Mouse (Mus musculus): ENCODE measurements around the gene Neto2. TPM values are rescaled to one million over a fixed set of nuclear protein-coding genes. Genes with fewer than 3 reads are reported as not detected.
"Not testable (repeated sequence)": the region's sequence is repeated elsewhere in the genome, so short reads cannot be mapped to it uniquely, and the experiment has no call there.

Gene Neto2
- polyA plus RNA-seq, 1 experiment from 2014 or later: 48.1 TPM

GRCm38 (mm10) chr8:85644921-85645665 is 55.6 kb downstream of the Neto2 start:
- no peak for ATAC-seq (ENCODE audit: low FRiP score)
- peaks cover 37% of the 10 kb centered on the region for H3K36me3 ChIP-seq
- no peaks in the 10 kb centered on the region for H3K9me3 ChIP-seq (replicated peaks)
- no peak overlapping the region for H3K27ac ChIP-seq (replicated peaks)
- H3K9ac ChIP-seq (replicated peaks): no peak overlapping the region
- H3K27me3 ChIP-seq (replicated peaks): no peaks in the 10 kb centered on the region
- H3K4me3 ChIP-seq (replicated peaks): no peak overlapping the region
- 89% methylated on average over 4 of the region's 4 CpGs for WGBS
- no peaks in the 10 kb centered on the region for H3K4me1 ChIP-seq
- no peak overlapping the region for H3K4me2 ChIP-seq

DNA sequence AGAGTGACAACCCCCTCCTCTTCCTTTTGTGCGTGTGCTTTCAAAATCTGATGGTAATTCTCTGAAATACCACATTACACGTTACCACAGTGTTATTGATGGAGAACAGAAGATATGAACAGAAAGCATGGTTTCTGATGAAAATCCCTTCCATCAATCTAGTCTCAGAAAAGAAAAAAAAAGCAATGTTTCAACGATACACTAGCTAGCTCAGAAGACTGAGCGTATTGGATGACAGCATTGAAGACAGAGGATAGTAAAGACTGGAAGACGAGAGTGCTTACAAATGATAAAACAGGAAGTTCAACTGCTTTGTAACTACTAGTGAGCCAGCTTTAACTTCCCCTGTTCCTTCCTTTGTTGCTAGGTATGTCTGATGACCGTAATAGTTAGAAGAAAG is 76.3 kb downstream of the Neto2 start:
- Histone ChIP-seq H3K4me3 (replicated peaks) (no peak overlapping the region), H3K4me1 (no peaks in the 10 kb centered on the region), H3K4me2 (no peak overlapping the region), H3K9ac (replicated peaks) (no peak overlapping the region), H3K36me3 (peaks cover 12% of the 10 kb centered on the region), H3K27me3 (replicated peaks) (no peaks in the 10 kb centered on the region), H3K27ac (replicated peaks) (no peak overlapping the region), H3K9me3 (replicated peaks) (0 out of 2 replicates have a peak, but pooled peaks cover 5% of the 10 kb centered on the region)
- 90% methylated on average over 6 of the region's 6 CpGs for WGBS
- no peak for ATAC-seq (ENCODE audit: low FRiP score)

- H3K27ac ChIP-seq (replicated peaks): no peak overlapping the region
- ATAC-seq (ENCODE audit: low FRiP score): no peak
- H3K36me3 ChIP-seq: peaks cover 3% of the 10 kb centered on the region; the same call in 1 of the 2 replicates
- 96% methylated on average over 5 of the region's 5 CpGs for WGBS
- no peaks in the 10 kb centered on the region for H3K27me3 ChIP-seq (replicated peaks)
- H3K9me3 ChIP-seq (replicated peaks): no peaks in the 10 kb centered on the region
- no peaks in the 10 kb centered on the region for H3K4me1 ChIP-seq
- H3K4me2 ChIP-seq: no peak overlapping the region
- H3K4me3 ChIP-seq (replicated peaks): no peak overlapping the region
- no peak overlapping the region for H3K9ac ChIP-seq (replicated peaks)
Observed at GRCm38 (mm10) chr8:85623246-85623645, 77.5 kb downstream of the Neto2 start.

GRCm38 (mm10) chr8:85618789-85619188 is 81.9 kb downstream of the Neto2 start:
- Histone ChIP-seq H3K36me3 (no peaks in the 10 kb centered on the region), H3K27me3 (replicated peaks) (no peaks in the 10 kb centered on the region), H3K4me3 (replicated peaks) (no peak overlapping the region), H3K9me3 (replicated peaks) (no peaks in the 10 kb centered on the region), H3K4me2 (no peak overlapping the region), H3K4me1 (no peaks in the 10 kb centered on the region), H3K9ac (replicated peaks) (no peak overlapping the region), H3K27ac (replicated peaks) (no peak overlapping the region)
- WGBS: 89% methylated on average over 3 of the region's 3 CpGs
- ATAC-seq (ENCODE audit: low FRiP score): no peak

DNA sequence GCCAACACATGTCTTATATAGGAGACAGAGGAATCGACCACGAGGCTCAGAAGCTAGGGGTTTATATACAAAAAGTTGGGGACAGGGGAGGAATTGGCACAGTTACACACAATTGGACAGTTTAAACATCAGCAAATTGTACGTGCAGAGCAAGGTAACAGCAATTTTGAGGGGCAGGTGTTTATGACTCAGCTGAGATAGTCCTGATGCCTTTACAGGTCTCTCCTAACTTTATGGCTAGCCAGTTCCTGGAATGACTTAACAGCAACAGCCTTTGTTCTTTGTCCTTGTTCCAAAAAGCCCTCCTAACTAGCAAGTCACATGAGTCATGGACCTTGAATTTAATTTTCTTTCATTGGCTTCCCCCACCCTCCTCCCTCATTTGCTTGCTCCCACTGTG is 83.6 kb downstream of the Neto2 start:
- not testable (repeated sequence) for ATAC-seq (ENCODE audit: low FRiP score); H3K4me3 ChIP-seq (replicated peaks); H3K27ac ChIP-seq (replicated peaks); H3K4me2 ChIP-seq; H3K27me3 ChIP-seq (replicated peaks); H3K36me3 ChIP-seq; H3K9ac ChIP-seq (replicated peaks); H3K4me1 ChIP-seq; H3K9me3 ChIP-seq (replicated peaks)
- 87% methylated on average over 3 of the region's 3 CpGs for WGBS

- Histone ChIP-seq H3K9ac (replicated peaks) (no peak overlapping the region), H3K27ac (replicated peaks) (no peak overlapping the region), H3K36me3 (no peaks in the 10 kb centered on the region), H3K4me2 (no peak overlapping the region), H3K4me1 (no peaks in the 10 kb centered on the region), H3K27me3 (replicated peaks) (no peaks in the 10 kb centered on the region), H3K9me3 (replicated peaks) (no peaks in the 10 kb centered on the region), H3K4me3 (replicated peaks) (no peak overlapping the region)
- no peak for ATAC-seq (ENCODE audit: low FRiP score)
- 90% methylated on average over 2 of the region's 2 CpGs for WGBS
Observed at GRCm38 (mm10) chr8:85608836-85609235, 91.9 kb downstream of the Neto2 start.

- no peak overlapping the region for H3K4me3 ChIP-seq (replicated peaks)
- no peaks in the 10 kb centered on the region for H3K36me3 ChIP-seq
- no peaks in the 10 kb centered on the region for H3K9me3 ChIP-seq (replicated peaks)
- no peak overlapping the region for H3K27ac ChIP-seq (replicated peaks)
- ATAC-seq (ENCODE audit: low FRiP score): no peak
- H3K27me3 ChIP-seq (replicated peaks): no peaks in the 10 kb centered on the region
- H3K4me2 ChIP-seq: no peak overlapping the region
- no peaks in the 10 kb centered on the region for H3K4me1 ChIP-seq
- no peak overlapping the region for H3K9ac ChIP-seq (replicated peaks)
Observed at GRCm38 (mm10) chr8:85607804-85608203, 92.9 kb downstream of the Neto2 start.

GRCm38 (mm10) chr8:85606974-85607373 is 93.8 kb downstream of the Neto2 start:
- no peaks in the 10 kb centered on the region for H3K27me3 ChIP-seq (replicated peaks)
- H3K9ac ChIP-seq (replicated peaks): no peak overlapping the region
- WGBS: 40% methylated on average over 1 of the region's 1 CpGs
- H3K9me3 ChIP-seq (replicated peaks): no peaks in the 10 kb centered on the region
- peak overlapping the region; percentile 36 for H3K4me2 ChIP-seq
- no peaks in the 10 kb centered on the region for H3K36me3 ChIP-seq
- peak overlapping the region; percentile 11; the same call in 1 of the 2 replicates for H3K27ac ChIP-seq (replicated peaks)
- peak; percentile 50; the same call in 1 of the 2 replicates for ATAC-seq (ENCODE audit: low FRiP score)
- no peak overlapping the region for H3K4me3 ChIP-seq (replicated peaks)
- no peaks in the 10 kb centered on the region for H3K4me1 ChIP-seq

GRCm38 (mm10) chr8:85606561-85606960 is 94.2 kb downstream of the Neto2 start:
- Histone ChIP-seq H3K9me3 (replicated peaks) (no peaks in the 10 kb centered on the region), H3K4me1 (no peaks in the 10 kb centered on the region), H3K9ac (replicated peaks) (no peak overlapping the region), H3K36me3 (no peaks in the 10 kb centered on the region), H3K27ac (replicated peaks) (no peak overlapping the region), H3K27me3 (replicated peaks) (no peaks in the 10 kb centered on the region), H3K4me3 (replicated peaks) (no peak overlapping the region), H3K4me2 (peak overlapping the region; percentile 36)
- no peak; the same call in 1 of the 2 replicates for ATAC-seq (ENCODE audit: low FRiP score)
- 79% methylated on average over 3 of the region's 3 CpGs for WGBS

DNA sequence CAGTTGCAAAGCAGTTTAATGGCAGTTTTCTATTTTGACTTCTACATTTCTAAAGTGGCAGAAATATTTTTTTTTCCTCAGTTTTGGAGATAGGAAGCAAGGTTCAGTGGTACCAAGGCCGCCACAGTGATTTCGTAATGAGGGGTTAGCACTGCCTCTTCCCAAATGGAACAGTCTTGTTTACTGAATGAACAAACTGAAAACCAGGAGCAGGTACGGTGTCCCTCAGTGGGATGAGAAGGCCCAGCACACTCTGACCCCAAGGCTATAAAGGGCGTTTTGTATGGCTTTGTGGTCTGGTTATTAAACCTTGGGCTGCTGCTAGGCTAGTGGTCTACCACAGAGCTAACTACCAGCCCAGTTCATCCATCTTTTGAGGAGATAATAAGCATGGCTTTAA is 96.5 kb downstream of the Neto2 start:
- no peak overlapping the region for H3K9ac ChIP-seq (replicated peaks)
- ATAC-seq (ENCODE audit: low FRiP score): no peak
- 80% methylated on average over 4 of the region's 4 CpGs for WGBS
- no peaks in the 10 kb centered on the region for H3K4me1 ChIP-seq
- no peaks in the 10 kb centered on the region for H3K27me3 ChIP-seq (replicated peaks)
- H3K9me3 ChIP-seq (replicated peaks): no peaks in the 10 kb centered on the region
- H3K4me3 ChIP-seq (replicated peaks): no peak overlapping the region
- no peaks in the 10 kb centered on the region for H3K36me3 ChIP-seq
- no peak overlapping the region for H3K27ac ChIP-seq (replicated peaks)
- no peak overlapping the region for H3K4me2 ChIP-seq

GRCm38 (mm10) chr8:85603203-85603895 is 97.4 kb downstream of the Neto2 start:
- Histone ChIP-seq H3K9ac (replicated peaks) (no peak overlapping the region), H3K9me3 (replicated peaks) (no peaks in the 10 kb centered on the region), H3K4me3 (replicated peaks) (no peak overlapping the region), H3K4me2 (no peak overlapping the region), H3K27me3 (replicated peaks) (no peaks in the 10 kb centered on the region), H3K27ac (replicated peaks) (no peak overlapping the region), H3K4me1 (no peaks in the 10 kb centered on the region), H3K36me3 (no peaks in the 10 kb centered on the region)
- no peak for ATAC-seq (ENCODE audit: low FRiP score)
- 44% methylated on average over 8 of the region's 8 CpGs for WGBS

DNA sequence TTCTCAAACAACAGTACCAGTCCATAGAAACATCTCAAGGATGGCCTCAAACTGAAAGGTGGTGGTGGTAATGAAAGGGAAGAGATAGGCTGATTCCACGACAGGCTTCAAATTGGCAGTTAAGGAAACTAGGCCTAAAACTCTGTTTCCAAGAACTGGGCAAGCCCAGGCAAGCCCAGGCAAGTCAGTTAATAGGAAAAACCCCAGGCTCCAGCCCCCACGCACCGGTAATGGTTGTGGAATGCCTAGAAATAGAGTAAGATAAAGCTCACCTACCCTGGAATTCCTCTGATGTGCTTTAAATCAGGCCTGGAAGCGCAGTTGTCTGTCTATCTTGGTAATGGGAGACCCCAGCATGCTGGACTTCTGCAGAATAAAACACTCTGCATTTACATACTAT is 98.0 kb downstream of the Neto2 start:
- Histone ChIP-seq H3K27ac (replicated peaks) (no peak overlapping the region), H3K9ac (replicated peaks) (no peak overlapping the region), H3K36me3 (no peaks in the 10 kb centered on the region), H3K27me3 (replicated peaks) (no peaks in the 10 kb centered on the region), H3K9me3 (replicated peaks) (no peaks in the 10 kb centered on the region), H3K4me2 (no peak overlapping the region), H3K4me1 (no peaks in the 10 kb centered on the region), H3K4me3 (replicated peaks) (no peak overlapping the region)
- WGBS: 81% methylated on average over 4 of the region's 4 CpGs
- ATAC-seq (ENCODE audit: low FRiP score): no peak
